Mouse (Mus musculus): ENCODE data around the gene Fkbp2. TPM values are rescaled to one million over a fixed set of nuclear protein-coding genes. Genes with fewer than 3 reads are reported as not detected.
A peak's percentile ranks its signal among the peaks of the same experiment; 100 is the strongest.

Fkbp2 gene
- 125 and 151 TPM in 2 replicates for polyA plus RNA-seq (2015; fragmentation: Nextera tagmentation; extraction: Ambion mirVana)

GRCm38 (mm10) chr19:6980381-6981093 is at the start of gene Fkbp2:
Gene Fkbp2, minus strand, starts transcription at chr19:6980501.
- ATAC-seq (ENCODE audit: low read depth), result peak; percentile 90
- H3K4me2 ChIP-seq (ENCODE audit: low read depth, low read length), result peak within 1 kb of the TSS; percentile 84
- peaks cover 35% of the 10 kb centered on the region for H3K4me1 ChIP-seq (replicated peaks; ENCODE audit: control insufficient read depth, insufficient read depth, low read length)
- H3K27me3 ChIP-seq (ENCODE audit: control insufficient read depth, insufficient read depth, low read depth, low read length), result no peaks in the 10 kb centered on the region
- under 1% methylated on average over 38 of the region's 38 CpGs for WGBS
- peak within 1 kb of the TSS; percentile 93 for H3K27ac ChIP-seq (ENCODE audit: low read length)
- H3K4me3 ChIP-seq (ENCODE audit: low read length), result peak within 1 kb of the TSS; percentile 65
- peak within 1 kb of the TSS; percentile 88 for H3K9ac ChIP-seq (ENCODE audit: low read length)
- no peaks in the 10 kb centered on the region for H3K9me3 ChIP-seq (ENCODE audit: control insufficient read depth, low read length)
- peaks cover 19% of the 10 kb centered on the region for H3K36me3 ChIP-seq (ENCODE audit: control insufficient read depth, insufficient read depth, low read length)

- no peak overlapping the region for H3K4me2 ChIP-seq (ENCODE audit: low read depth, low read length)
- no peak overlapping the region for H3K9ac ChIP-seq (ENCODE audit: low read length)
- no peaks in the 10 kb centered on the region for H3K9me3 ChIP-seq (ENCODE audit: control insufficient read depth, low read length)
- ATAC-seq (ENCODE audit: low read depth), result no peak
- H3K36me3 ChIP-seq (ENCODE audit: control insufficient read depth, insufficient read depth, low read length), result peaks cover 76% of the 10 kb centered on the region
- H3K27ac ChIP-seq (ENCODE audit: low read length), result no peak overlapping the region
- WGBS, result 95% methylated on average over 5 of the region's 5 CpGs
- no peaks in the 10 kb centered on the region for H3K4me1 ChIP-seq (replicated peaks; ENCODE audit: control insufficient read depth, insufficient read depth, low read length)
- H3K4me3 ChIP-seq (ENCODE audit: low read length), result no peak overlapping the region
- no peaks in the 10 kb centered on the region for H3K27me3 ChIP-seq (ENCODE audit: control insufficient read depth, insufficient read depth, low read depth, low read length)
Measured at GRCm38 (mm10) chr19:7029531-7029930, 49.2 kb upstream of the Fkbp2 start.

- H3K27me3 ChIP-seq (ENCODE audit: control insufficient read depth, insufficient read depth, low read depth, low read length), result no peaks in the 10 kb centered on the region
- H3K9ac ChIP-seq (ENCODE audit: low read length), result no peak overlapping the region
- H3K4me1 ChIP-seq (replicated peaks; ENCODE audit: control insufficient read depth, insufficient read depth, low read length), result no peaks in the 10 kb centered on the region
- H3K36me3 ChIP-seq (ENCODE audit: control insufficient read depth, insufficient read depth, low read length), result peaks cover 34% of the 10 kb centered on the region
- H3K4me3 ChIP-seq (ENCODE audit: low read length), result no peak overlapping the region
- 49% methylated on average over 3 of the region's 3 CpGs for WGBS
- peak; percentile 41; the same call in 1 of the 2 replicates for ATAC-seq (ENCODE audit: low read depth)
- no peaks in the 10 kb centered on the region for H3K9me3 ChIP-seq (ENCODE audit: control insufficient read depth, low read length)
- no peak overlapping the region for H3K27ac ChIP-seq (ENCODE audit: low read length)
- H3K4me2 ChIP-seq (ENCODE audit: low read depth, low read length), result no peak overlapping the region
Measured at GRCm38 (mm10) chr19:7020224-7020641, 39.9 kb upstream of the Fkbp2 start.

- no peak within 1 kb of the TSS for H3K4me2 ChIP-seq (ENCODE audit: low read depth, low read length)
- no peak within 1 kb of the TSS for H3K9ac ChIP-seq (ENCODE audit: low read length)
- H3K27ac ChIP-seq (ENCODE audit: low read length), result no peak within 1 kb of the TSS
- peak; percentile 44; the same call in 1 of the 2 replicates for ATAC-seq (ENCODE audit: low read depth)
- WGBS, result 61% methylated on average over 5 of the region's 5 CpGs
- H3K9me3 ChIP-seq (ENCODE audit: control insufficient read depth, low read length), result no peaks in the 10 kb centered on the region
- H3K36me3 ChIP-seq (ENCODE audit: control insufficient read depth, insufficient read depth, low read length), result peaks cover 26% of the 10 kb centered on the region
- H3K4me3 ChIP-seq (ENCODE audit: low read length), result peak within 1 kb of the TSS; percentile 10; the same call in 1 of the 2 replicates
- H3K4me1 ChIP-seq (replicated peaks; ENCODE audit: control insufficient read depth, insufficient read depth, low read length), result no peaks in the 10 kb centered on the region
- no peaks in the 10 kb centered on the region for H3K27me3 ChIP-seq (ENCODE audit: control insufficient read depth, insufficient read depth, low read depth, low read length)
Measured at GRCm38 (mm10) chr19:7019191-7019590, 38.9 kb upstream of the Fkbp2 start, which contains the start of gene Fermt3. Gene Fermt3, minus strand, starts transcription at chr19:7019469.

- Histone ChIP-seq H3K4me3 (ENCODE audit: low read length) (peak overlapping the region; percentile 10; the same call in 1 of the 2 replicates), H3K9me3 (ENCODE audit: control insufficient read depth, low read length) (no peaks in the 10 kb centered on the region), H3K4me2 (ENCODE audit: low read depth, low read length) (no peak overlapping the region), H3K4me1 (replicated peaks; ENCODE audit: control insufficient read depth, insufficient read depth, low read length) (no peaks in the 10 kb centered on the region), H3K27me3 (ENCODE audit: control insufficient read depth, insufficient read depth, low read depth, low read length) (no peaks in the 10 kb centered on the region), H3K36me3 (ENCODE audit: control insufficient read depth, insufficient read depth, low read length) (peaks cover 22% of the 10 kb centered on the region), H3K27ac (ENCODE audit: low read length) (no peak overlapping the region), H3K9ac (ENCODE audit: low read length) (no peak overlapping the region)
- WGBS, result 80% methylated on average over 11 of the region's 11 CpGs
- no peak for ATAC-seq (ENCODE audit: low read depth)
Measured at GRCm38 (mm10) chr19:7018546-7018945, 38.2 kb upstream of the Fkbp2 start.

- no peaks in the 10 kb centered on the region for H3K27me3 ChIP-seq (ENCODE audit: control insufficient read depth, insufficient read depth, low read depth, low read length)
- no peaks in the 10 kb centered on the region for H3K9me3 ChIP-seq (ENCODE audit: control insufficient read depth, low read length)
- no peak overlapping the region for H3K4me3 ChIP-seq (ENCODE audit: low read length)
- peak overlapping the region; percentile 38; the same call in 1 of the 2 replicates for H3K27ac ChIP-seq (ENCODE audit: low read length)
- WGBS, result 73% methylated on average over 12 of the region's 12 CpGs
- no peak overlapping the region for H3K4me2 ChIP-seq (ENCODE audit: low read depth, low read length)
- H3K9ac ChIP-seq (ENCODE audit: low read length), result no peak overlapping the region
- H3K36me3 ChIP-seq (ENCODE audit: control insufficient read depth, insufficient read depth, low read length), result peaks cover 15% of the 10 kb centered on the region
- no peak for ATAC-seq (ENCODE audit: low read depth)
- no peaks in the 10 kb centered on the region for H3K4me1 ChIP-seq (replicated peaks; ENCODE audit: control insufficient read depth, insufficient read depth, low read length)
Measured at GRCm38 (mm10) chr19:7017541-7018457, 37.5 kb upstream of the Fkbp2 start.

GRCm38 (mm10) chr19:7014481-7015135 is 34.3 kb upstream of the Fkbp2 start:
- Histone ChIP-seq H3K27me3 (ENCODE audit: control insufficient read depth, insufficient read depth, low read depth, low read length) (no peaks in the 10 kb centered on the region), H3K4me3 (ENCODE audit: low read length) (no peak overlapping the region), H3K9ac (ENCODE audit: low read length) (no peak overlapping the region), H3K4me2 (ENCODE audit: low read depth, low read length) (no peak overlapping the region), H3K4me1 (replicated peaks; ENCODE audit: control insufficient read depth, insufficient read depth, low read length) (no peaks in the 10 kb centered on the region), H3K36me3 (ENCODE audit: control insufficient read depth, insufficient read depth, low read length) (no peaks in the 10 kb centered on the region), H3K9me3 (ENCODE audit: control insufficient read depth, low read length) (no peaks in the 10 kb centered on the region), H3K27ac (ENCODE audit: low read length) (no peak overlapping the region)
- no peak for ATAC-seq (ENCODE audit: low read depth)
- 83% methylated on average over 20 of the region's 20 CpGs for WGBS

- Histone ChIP-seq H3K27me3 (ENCODE audit: control insufficient read depth, insufficient read depth, low read depth, low read length) (no peaks in the 10 kb centered on the region), H3K27ac (ENCODE audit: low read length) (no peak overlapping the region), H3K9me3 (ENCODE audit: control insufficient read depth, low read length) (no peaks in the 10 kb centered on the region), H3K9ac (ENCODE audit: low read length) (no peak overlapping the region), H3K4me3 (ENCODE audit: low read length) (no peak overlapping the region), H3K4me1 (replicated peaks; ENCODE audit: control insufficient read depth, insufficient read depth, low read length) (no peaks in the 10 kb centered on the region), H3K36me3 (ENCODE audit: control insufficient read depth, insufficient read depth, low read length) (no peaks in the 10 kb centered on the region), H3K4me2 (ENCODE audit: low read depth, low read length) (no peak overlapping the region)
- ATAC-seq (ENCODE audit: low read depth), result no peak
- 82% methylated on average over 9 of the region's 9 CpGs for WGBS
Measured at GRCm38 (mm10) chr19:7013984-7014383, 33.7 kb upstream of the Fkbp2 start.

Data from lung, embryonic 16.5 days (tissue).